Mouse (Mus musculus) cerebellum, adult 2 months (tissue): ENCODE measurements at regions not wholly inside any gene's neighbourhood (a gene's known extent, or its start where the extent isn't known, plus 50 kb on each side); places are given as distances from the start of the nearest gene placed in this dataset.

Experiments used
- DNase-seq, 2 experiments: peaks; one replicate each; pipeline ENCODE4 v3.0.0; 2021
- H3K27ac ChIP-seq: fragments of 200-500 bp; 2 replicates; pipeline ENCODE4 v1.5.1; 2012; ENCODE audit warnings: low read length, control low read depth, inconsistent platforms; ENCODE audit not compliant: insufficient read depth
- H3K27me3 ChIP-seq: fragments of 200-500 bp; 2 replicates; pipeline ENCODE4 v1.6.1; 2012; ENCODE audit warnings: inconsistent platforms, mild to moderate bottlenecking, low read length, moderate library complexity; ENCODE audit not compliant: control insufficient read depth, insufficient read depth
- H3K4me1 ChIP-seq: fragments of 200-500 bp; 2 replicates; pipeline ENCODE4 v1.6.1; 2011; ENCODE audit warnings: low read length; ENCODE audit not compliant: control insufficient read depth, insufficient read depth
- H3K4me3 ChIP-seq: fragments of 200-500 bp; replicated peaks from 2 replicates; pipeline ENCODE3; 2011; ENCODE audit warnings: mild to moderate bottlenecking, low read depth, low read length, control low read depth; ENCODE audit not compliant: insufficient read depth
- CTCF ChIP-seq: fragments of 200-500 bp; IDR thresholded peaks from 2 replicates; pipeline ENCODE4 v1.5.1; 2011; ENCODE audit warnings: low read depth, mild to moderate bottlenecking, control low read depth, low read length, moderate library complexity, borderline replicate concordance; ENCODE audit not compliant: insufficient read depth
- POLR2A ChIP-seq: fragments of 200-500 bp; IDR thresholded peaks from 2 replicates; pipeline ENCODE4 v1.6.1; 2011; ENCODE audit warnings: low read length, control low read depth, borderline replicate concordance; ENCODE audit not compliant: insufficient read depth
- WGBS: fragments of 180-500 bp; shearing (Covaris S2); methylation state at CpG from one replicate; pipeline ENCODE4 v1.1.7; 2018; 5-methylcytosine and 5-hydroxymethylcytosine counted together

- Histone ChIP-seq H3K4me1 (no peaks in the 10 kb centered on the region; the same call in 1 of the 2 replicates), H3K4me3 (no peak overlapping the region), H3K27me3 (no peaks in the 10 kb centered on the region), H3K27ac (no peak overlapping the region)
- 24% methylated on average over 12 of the region's 12 CpGs for WGBS
- TF ChIP-seq POLR2A: no peak
- no peak for TF ChIP-seq CTCF
- DNase-seq: peak in 1 of 2 experiments; percentile 9
Observed at GRCm38 (mm10) chr2:106256012-106256411, 252.7 kb upstream of the Dnajc24 start.

GRCm38 (mm10) chr2:106234358-106234757, 231.0 kb upstream of the Dnajc24 start:
- TF ChIP-seq CTCF (no peak), POLR2A (no peak)
- Histone ChIP-seq H3K4me3 (no peak overlapping the region), H3K27ac (no peak overlapping the region), H3K4me1 (no peaks in the 10 kb centered on the region), H3K27me3 (no peaks in the 10 kb centered on the region)
- no peak for DNase-seq
- WGBS: 68% methylated on average over 4 of the region's 4 CpGs

- DNase-seq: no peak
- 45% methylated on average over 5 of the region's 5 CpGs for WGBS
- no peak overlapping the region for H3K27ac ChIP-seq
- no peak overlapping the region for H3K4me3 ChIP-seq
- no peaks in the 10 kb centered on the region for H3K4me1 ChIP-seq
- H3K27me3 ChIP-seq: no peaks in the 10 kb centered on the region
- TF ChIP-seq CTCF (no peak), POLR2A (no peak)
Observed at GRCm38 (mm10) chr2:106231136-106231535, 227.8 kb upstream of the Dnajc24 start.

- Histone ChIP-seq H3K27me3 (no peaks in the 10 kb centered on the region), H3K4me3 (no peak overlapping the region), H3K4me1 (no peaks in the 10 kb centered on the region), H3K27ac (no peak overlapping the region)
- TF ChIP-seq CTCF (no peak), POLR2A (no peak)
- DNase-seq: no peak
- 67% methylated on average over 3 of the region's 3 CpGs for WGBS
Observed at GRCm38 (mm10) chr2:106230021-106230420, 226.7 kb upstream of the Dnajc24 start.

GRCm38 (mm10) chr2:106228249-106228648, 224.9 kb upstream of the Dnajc24 start:
- no peak overlapping the region for H3K4me3 ChIP-seq
- 55% methylated on average over 1 of the region's 1 CpGs for WGBS
- no peak overlapping the region for H3K27ac ChIP-seq
- H3K4me1 ChIP-seq: no peaks in the 10 kb centered on the region
- H3K27me3 ChIP-seq: no peaks in the 10 kb centered on the region
- TF ChIP-seq POLR2A: no peak
- no peak for TF ChIP-seq CTCF
- no peak for DNase-seq

GRCm38 (mm10) chr2:106216169-106216568, 212.8 kb upstream of the Dnajc24 start:
- TF ChIP-seq CTCF: no peak
- no peak for TF ChIP-seq POLR2A
- Histone ChIP-seq H3K4me3 (no peak overlapping the region), H3K4me1 (no peaks in the 10 kb centered on the region), H3K27ac (no peak overlapping the region), H3K27me3 (no peaks in the 10 kb centered on the region)
- WGBS: 95% methylated on average over 3 of the region's 3 CpGs
- DNase-seq: no peak

GRCm38 (mm10) chr2:106213740-106214139, 210.4 kb upstream of the Dnajc24 start:
- no peak for DNase-seq
- no peak for TF ChIP-seq CTCF
- TF ChIP-seq POLR2A: no peak
- no peak overlapping the region for H3K27ac ChIP-seq
- H3K27me3 ChIP-seq: no peaks in the 10 kb centered on the region
- H3K4me3 ChIP-seq: no peak overlapping the region
- WGBS: 55% methylated on average over 4 of the region's 4 CpGs
- no peaks in the 10 kb centered on the region for H3K4me1 ChIP-seq

GRCm38 (mm10) chr2:106210773-106211172, 207.4 kb upstream of the Dnajc24 start:
- H3K27ac ChIP-seq: no peak overlapping the region
- no peaks in the 10 kb centered on the region for H3K4me1 ChIP-seq
- H3K4me3 ChIP-seq: no peak overlapping the region
- WGBS: 93% methylated on average over 1 of the region's 1 CpGs
- H3K27me3 ChIP-seq: no peaks in the 10 kb centered on the region
- DNase-seq: no peak
- no peak for TF ChIP-seq CTCF
- no peak for TF ChIP-seq POLR2A

GRCm38 (mm10) chr2:106208767-106209250, 205.5 kb upstream of the Dnajc24 start:
- Histone ChIP-seq H3K27ac (no peak overlapping the region), H3K4me3 (no peak overlapping the region), H3K27me3 (no peaks in the 10 kb centered on the region), H3K4me1 (no peaks in the 10 kb centered on the region)
- 21% methylated on average over 4 of the region's 4 CpGs for WGBS
- TF ChIP-seq CTCF (no peak), POLR2A (no peak)
- DNase-seq: no peak
